Mouse (Mus musculus): ENCODE measurements around the gene Sypl. TPM values are rescaled to one million over a fixed set of nuclear protein-coding genes. Genes with fewer than 3 reads are reported as not detected.

Gene Sypl
- polyA plus RNA-seq, 1 experiment: 0.20 TPM

- no peaks in the 10 kb centered on the region for H3K36me3 ChIP-seq (ENCODE audit: control insufficient read depth)
- TF ChIP-seq TAL1 (IDR thresholded peaks at IDR 0.05; ENCODE audit: low read length) (no peak), GATA1 (IDR thresholded peaks at IDR 0.05; ENCODE audit: low read length) (no peak)
- H3K4me1 ChIP-seq (ENCODE audit: control insufficient read depth): no peaks in the 10 kb centered on the region
- H3K9me3 ChIP-seq (ENCODE audit: control insufficient read depth, low read length): no peaks in the 10 kb centered on the region
- no peaks in the 10 kb centered on the region for H3K27me3 ChIP-seq (ENCODE audit: control insufficient read depth)
- no peak overlapping the region for H3K4me3 ChIP-seq (replicated peaks)
These were observed 52.2 kb downstream of the Sypl start for GRCm38 (mm10) chr12:33005858-33006257.

DNA sequence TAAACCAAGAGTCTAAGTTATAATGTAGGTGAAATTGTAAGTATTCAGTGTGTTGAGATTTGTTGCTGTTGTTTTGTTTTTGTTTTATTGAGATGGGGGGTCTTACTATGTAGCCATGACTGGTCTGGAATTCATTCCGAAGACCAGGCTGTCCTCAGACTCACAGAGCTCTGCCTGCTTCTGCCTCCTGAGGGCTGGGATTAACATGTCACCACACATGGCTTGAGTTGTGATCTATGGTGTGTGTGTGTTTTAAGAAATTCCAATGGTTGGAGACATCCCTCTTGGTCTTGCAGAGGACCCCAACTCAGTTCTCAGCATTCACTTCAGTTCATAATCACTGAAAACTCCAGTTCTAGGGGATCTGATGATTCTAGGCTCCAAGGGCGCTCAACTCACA is 53.5 kb downstream of the Sypl start:
- TF ChIP-seq TAL1 (IDR thresholded peaks at IDR 0.05; ENCODE audit: low read length) (no peak), GATA1 (IDR thresholded peaks at IDR 0.05; ENCODE audit: low read length) (no peak)
- H3K9me3 ChIP-seq (ENCODE audit: control insufficient read depth, low read length): no peaks in the 10 kb centered on the region
- no peaks in the 10 kb centered on the region for H3K36me3 ChIP-seq (ENCODE audit: control insufficient read depth)
- no peaks in the 10 kb centered on the region for H3K4me1 ChIP-seq (ENCODE audit: control insufficient read depth)
- H3K4me3 ChIP-seq (replicated peaks): no peak overlapping the region
- H3K27me3 ChIP-seq (ENCODE audit: control insufficient read depth): no peaks in the 10 kb centered on the region

DNA sequence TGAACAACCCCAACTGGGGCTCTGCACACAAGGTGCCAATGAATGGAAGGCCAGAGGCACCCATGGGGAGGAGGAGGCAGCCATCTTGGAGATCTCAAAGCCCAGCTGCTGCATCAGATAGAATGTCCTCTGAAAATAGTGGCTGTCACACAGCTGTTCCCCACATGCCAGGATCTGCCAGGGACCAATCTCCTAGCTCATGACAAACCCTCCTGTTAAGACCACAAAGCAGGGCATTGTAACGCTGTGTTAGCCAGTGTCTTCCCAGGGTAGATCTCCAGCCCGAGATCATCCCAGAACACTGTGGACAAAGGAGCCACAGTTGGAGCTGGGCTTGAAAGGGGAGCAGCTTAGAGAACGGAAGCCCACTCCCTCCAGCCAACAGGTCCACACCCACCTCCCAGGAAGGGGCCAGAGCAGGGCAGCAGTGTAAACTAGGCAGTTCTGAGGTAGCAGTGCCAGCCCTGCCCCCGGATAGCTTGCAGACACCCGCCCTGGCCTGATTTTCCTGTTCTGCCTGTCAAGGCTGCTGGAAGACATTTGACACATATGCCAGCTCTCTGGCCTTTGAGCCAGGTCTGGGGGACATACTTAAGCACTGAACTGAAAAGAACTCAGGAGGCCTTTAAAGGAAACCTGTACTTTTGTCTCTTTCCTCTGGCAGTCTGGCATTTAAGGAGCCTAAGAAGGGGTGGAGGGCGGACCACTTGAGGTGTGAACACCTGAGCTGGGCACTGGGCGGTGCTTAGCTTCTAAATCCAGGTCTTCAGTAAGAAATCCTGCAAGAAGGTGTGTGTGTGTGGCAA is 54.8 kb downstream of the Sypl start:
- no peaks in the 10 kb centered on the region for H3K9me3 ChIP-seq (ENCODE audit: control insufficient read depth, low read length)
- no peaks in the 10 kb centered on the region for H3K4me1 ChIP-seq (ENCODE audit: control insufficient read depth)
- TF ChIP-seq GATA1 (IDR thresholded peaks at IDR 0.05; ENCODE audit: low read length) (no peak), TAL1 (IDR thresholded peaks at IDR 0.05; ENCODE audit: low read length) (no peak)
- no peak overlapping the region for H3K4me3 ChIP-seq (replicated peaks)
- no peaks in the 10 kb centered on the region for H3K27me3 ChIP-seq (ENCODE audit: control insufficient read depth)
- H3K36me3 ChIP-seq (ENCODE audit: control insufficient read depth): no peaks in the 10 kb centered on the region

- Histone ChIP-seq H3K4me3 (replicated peaks) (no peak overlapping the region), H3K36me3 (ENCODE audit: control insufficient read depth) (no peaks in the 10 kb centered on the region), H3K4me1 (ENCODE audit: control insufficient read depth) (no peaks in the 10 kb centered on the region), H3K9me3 (ENCODE audit: control insufficient read depth, low read length) (no peaks in the 10 kb centered on the region), H3K27me3 (ENCODE audit: control insufficient read depth) (no peaks in the 10 kb centered on the region)
- TF ChIP-seq GATA1 (IDR thresholded peaks at IDR 0.05; ENCODE audit: low read length) (no peak), TAL1 (IDR thresholded peaks at IDR 0.05; ENCODE audit: low read length) (no peak)
These were observed 55.7 kb downstream of the Sypl start for GRCm38 (mm10) chr12:33009206-33009966.

GRCm38 (mm10) chr12:33010026-33010425 is 56.3 kb downstream of the Sypl start:
- Histone ChIP-seq H3K4me1 (ENCODE audit: control insufficient read depth) (no peaks in the 10 kb centered on the region), H3K27me3 (ENCODE audit: control insufficient read depth) (no peaks in the 10 kb centered on the region), H3K4me3 (replicated peaks) (no peak overlapping the region), H3K36me3 (ENCODE audit: control insufficient read depth) (no peaks in the 10 kb centered on the region), H3K9me3 (ENCODE audit: control insufficient read depth, low read length) (no peaks in the 10 kb centered on the region)
- TF ChIP-seq GATA1 (IDR thresholded peaks at IDR 0.05; ENCODE audit: low read length): no peak
- TF ChIP-seq TAL1 (IDR thresholded peaks at IDR 0.05; ENCODE audit: low read length): no peak

DNA sequence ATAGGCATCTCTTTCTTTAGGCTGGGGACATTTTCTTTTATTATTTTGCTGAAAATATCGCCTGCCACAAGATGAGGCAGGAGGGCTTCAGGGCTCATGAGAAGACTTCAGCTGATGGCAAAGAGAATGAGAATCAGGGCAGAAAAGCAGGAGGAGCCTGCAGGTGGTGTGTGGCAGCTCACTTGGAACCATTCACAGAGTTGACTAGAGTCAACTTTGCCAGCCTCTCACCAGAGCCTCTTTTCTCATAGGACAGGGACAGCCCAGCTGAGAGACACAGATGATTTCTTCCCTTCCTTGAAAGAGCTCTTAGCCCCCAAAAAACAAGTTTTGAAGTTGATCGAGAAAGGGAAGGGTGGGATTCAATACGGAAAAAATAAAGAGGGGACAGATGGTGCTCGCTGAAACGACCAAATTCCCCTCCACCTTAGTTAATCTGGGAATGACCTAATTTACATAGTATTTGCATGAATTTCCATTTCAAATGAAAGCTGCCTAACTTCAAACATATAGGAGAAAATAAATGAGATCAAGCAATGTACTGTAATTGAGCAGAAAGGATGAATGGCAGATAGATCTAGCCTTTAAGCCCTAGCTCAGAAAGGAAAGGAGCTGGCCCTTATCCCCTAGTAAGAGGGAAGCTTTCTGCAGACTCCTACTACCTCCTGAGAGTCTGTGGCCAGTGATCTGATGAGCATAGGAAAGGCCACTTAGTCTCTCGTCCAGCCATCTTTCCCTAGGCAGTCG is 60.5 kb downstream of the Sypl start:
- H3K4me1 ChIP-seq (ENCODE audit: control insufficient read depth): no peaks in the 10 kb centered on the region
- no peaks in the 10 kb centered on the region for H3K9me3 ChIP-seq (ENCODE audit: control insufficient read depth, low read length)
- H3K27me3 ChIP-seq (ENCODE audit: control insufficient read depth): no peaks in the 10 kb centered on the region
- no peak overlapping the region for H3K4me3 ChIP-seq (replicated peaks)
- TF ChIP-seq GATA1 (IDR thresholded peaks at IDR 0.05; ENCODE audit: low read length): no peak
- TF ChIP-seq TAL1 (IDR thresholded peaks at IDR 0.05; ENCODE audit: low read length): no peak
- H3K36me3 ChIP-seq (ENCODE audit: control insufficient read depth): no peaks in the 10 kb centered on the region

GRCm38 (mm10) chr12:33015103-33015502 is 61.4 kb downstream of the Sypl start:
- no peaks in the 10 kb centered on the region for H3K36me3 ChIP-seq (ENCODE audit: control insufficient read depth)
- no peaks in the 10 kb centered on the region for H3K9me3 ChIP-seq (ENCODE audit: control insufficient read depth, low read length)
- TF ChIP-seq TAL1 (IDR thresholded peaks at IDR 0.05; ENCODE audit: low read length): no peak
- TF ChIP-seq GATA1 (IDR thresholded peaks at IDR 0.05; ENCODE audit: low read length): no peak
- no peak overlapping the region for H3K4me3 ChIP-seq (replicated peaks)
- H3K4me1 ChIP-seq (ENCODE audit: control insufficient read depth): no peaks in the 10 kb centered on the region
- H3K27me3 ChIP-seq (ENCODE audit: control insufficient read depth): no peaks in the 10 kb centered on the region

- TF ChIP-seq TAL1 (IDR thresholded peaks at IDR 0.05; ENCODE audit: low read length) (no peak), GATA1 (IDR thresholded peaks at IDR 0.05; ENCODE audit: low read length) (no peak)
- no peaks in the 10 kb centered on the region for H3K27me3 ChIP-seq (ENCODE audit: control insufficient read depth)
- no peaks in the 10 kb centered on the region for H3K9me3 ChIP-seq (ENCODE audit: control insufficient read depth, low read length)
- no peaks in the 10 kb centered on the region for H3K4me1 ChIP-seq (ENCODE audit: control insufficient read depth)
- no peaks in the 10 kb centered on the region for H3K36me3 ChIP-seq (ENCODE audit: control insufficient read depth)
- H3K4me3 ChIP-seq (replicated peaks): no peak overlapping the region
These were observed 63.4 kb downstream of the Sypl start for GRCm38 (mm10) chr12:33016824-33017705.

Data from erythroblast, embryonic 14.5 days (primary cell).